Mouse (Mus musculus) thymus, adult 2 months (tissue): ENCODE results near the gene Prex1.

ENCODE experiments used
- CTCF ChIP-seq: fragments of 200-500 bp; IDR thresholded peaks from 2 replicates; pipeline ENCODE4 v1.5.1; 2012; ENCODE audit warnings: mild to moderate bottlenecking, control low read depth, low read length, moderate library complexity, borderline replicate concordance; ENCODE audit not compliant: control insufficient read depth, poor library complexity, insufficient read depth; ENCODE audit errors: extremely low read depth
- POLR2A ChIP-seq: fragments of 200-500 bp; IDR thresholded peaks from 2 replicates; pipeline ENCODE4 v1.6.1; 2012; ENCODE audit warnings: mild to moderate bottlenecking, low read length, control low read depth, moderate library complexity; ENCODE audit not compliant: control insufficient read depth, poor library complexity, insufficient read depth; ENCODE audit errors: extremely low read depth

GRCm38 (mm10) chr2:166714427-166714699 lies 731 bp upstream of the Prex1 start:
- TF ChIP-seq CTCF (no peak), POLR2A (no peak)
